Mouse (Mus musculus): Measurements from ENCODE around the gene Osbpl11. TPM values are rescaled to one million over a fixed set of nuclear protein-coding genes. Genes with fewer than 3 reads are reported as not detected.

Osbpl11 gene
- total RNA-seq, 2 experiments from 2014 or later = 18.2 to 18.3 TPM

GRCm38 (mm10) chr16:33222482-33222881 lies 37.6 kb downstream of the Osbpl11 start:
- H3K27ac ChIP-seq = no peak overlapping the region
- DNase-seq (ENCODE audit: low spot score in 2 of 2) = no peak
- H3K4me3 ChIP-seq = no peak overlapping the region
- TF ChIP-seq CTCF (conservative IDR thresholded peaks at IDR 0.05) = no peak

- no peak overlapping the region for H3K4me3 ChIP-seq
- DNase-seq (ENCODE audit: low spot score in 2 of 2) = no peak
These were observed 39.5 kb downstream of the Osbpl11 start for GRCm38 (mm10) chr16:33224381-33224780.

GRCm38 (mm10) chr16:33234128-33234527 lies 49.3 kb downstream of the Osbpl11 start:
- no peak for TF ChIP-seq CTCF (conservative IDR thresholded peaks at IDR 0.05)
- DNase-seq (ENCODE audit: low spot score in 2 of 2) = no peak
- Histone ChIP-seq H3K4me3 (no peak overlapping the region), H3K27ac (peak overlapping the region; percentile 43; the same call in 1 of the 2 replicates)

More at GRCm38 (mm10) chr16:33224381-33224780, 39.5 kb downstream of the Osbpl11 start:
- H3K27ac ChIP-seq = no peak overlapping the region
- no peak for TF ChIP-seq CTCF (conservative IDR thresholded peaks at IDR 0.05)

- DNase-seq (ENCODE audit: low spot score in 2 of 2) = no peak
- Histone ChIP-seq H3K4me3 (no peak overlapping the region), H3K27ac (peak overlapping the region; percentile 36)
- no peak for TF ChIP-seq CTCF (conservative IDR thresholded peaks at IDR 0.05)
These were observed 51.3 kb downstream of the Osbpl11 start for GRCm38 (mm10) chr16:33236151-33236550.

GRCm38 (mm10) chr16:33239305-33239704 lies 54.4 kb downstream of the Osbpl11 start:
- DNase-seq (ENCODE audit: low spot score in 2 of 2) = no peak
- no peak overlapping the region for H3K4me3 ChIP-seq
- no peak for TF ChIP-seq CTCF (conservative IDR thresholded peaks at IDR 0.05)
- no peak overlapping the region for H3K27ac ChIP-seq

- TF ChIP-seq CTCF (conservative IDR thresholded peaks at IDR 0.05) = no peak
- Histone ChIP-seq H3K27ac (no peak overlapping the region), H3K4me3 (no peak overlapping the region)
- DNase-seq (ENCODE audit: low spot score in 2 of 2) = no peak
These were observed 57.2 kb downstream of the Osbpl11 start for GRCm38 (mm10) chr16:33242046-33242445.

- H3K27ac ChIP-seq = no peak overlapping the region
- no peak for DNase-seq (ENCODE audit: low spot score in 2 of 2)
- H3K4me3 ChIP-seq = no peak overlapping the region
- TF ChIP-seq CTCF (conservative IDR thresholded peaks at IDR 0.05) = peak; percentile 59
These were observed 59.3 kb downstream of the Osbpl11 start for GRCm38 (mm10) chr16:33244136-33244691.

- Histone ChIP-seq H3K4me3 (no peak overlapping the region), H3K27ac (no peak overlapping the region)
- no peak for TF ChIP-seq CTCF (conservative IDR thresholded peaks at IDR 0.05)
- peak; percentile 15 to 18 for DNase-seq (ENCODE audit: low spot score in 2 of 2)
These were observed 60.1 kb downstream of the Osbpl11 start for GRCm38 (mm10) chr16:33244933-33245470.

- no peak overlapping the region for H3K27ac ChIP-seq
- H3K4me3 ChIP-seq = no peak overlapping the region
- DNase-seq (ENCODE audit: low spot score in 2 of 2) = no peak
- TF ChIP-seq CTCF (conservative IDR thresholded peaks at IDR 0.05) = no peak
These were observed 61.7 kb downstream of the Osbpl11 start for GRCm38 (mm10) chr16:33246526-33246925.

GRCm38 (mm10) chr16:33247006-33247405 lies 62.1 kb downstream of the Osbpl11 start:
- H3K4me3 ChIP-seq = no peak overlapping the region
- no peak for TF ChIP-seq CTCF (conservative IDR thresholded peaks at IDR 0.05)
- DNase-seq (ENCODE audit: low spot score in 2 of 2) = no peak
- H3K27ac ChIP-seq = no peak overlapping the region

- peak overlapping the region; percentile 89 for H3K4me3 ChIP-seq
- DNase-seq (ENCODE audit: low spot score in 2 of 2) = peak in 1 of 2 experiments; percentile 11
- no peak for TF ChIP-seq CTCF (conservative IDR thresholded peaks at IDR 0.05)
- H3K27ac ChIP-seq = peak overlapping the region; percentile 90
These were observed 65.8 kb downstream of the Osbpl11 start for GRCm38 (mm10) chr16:33250651-33251120.

- TF ChIP-seq CTCF (conservative IDR thresholded peaks at IDR 0.05) = no peak
- Histone ChIP-seq H3K4me3 (peak within 1 kb of the TSS; percentile 89), H3K27ac (peak within 1 kb of the TSS; percentile 90)
- peak; percentile 90 to 91 for DNase-seq (ENCODE audit: low spot score in 2 of 2)
These were observed 66.6 kb downstream of the Osbpl11 start, which contains the start of gene Snx4 for GRCm38 (mm10) chr16:33251194-33252051. TSS of gene Snx4 (plus strand) at chr16:33251442.

- DNase-seq (ENCODE audit: low spot score in 2 of 2) = no peak
- Histone ChIP-seq H3K27ac (no peak overlapping the region), H3K4me3 (no peak overlapping the region)
- no peak for TF ChIP-seq CTCF (conservative IDR thresholded peaks at IDR 0.05)
These were observed 70.7 kb downstream of the Osbpl11 start for GRCm38 (mm10) chr16:33255601-33256000.
